Mouse (Mus musculus) right cerebral cortex, postnatal 4 days (tissue): ENCODE results near the gene Gatad2a.
A peak's percentile ranks its signal among the peaks of the same experiment; 100 is the strongest.

Source experiments
- DNase-seq: peaks from one replicate; pipeline ENCODE4 v3.0.0-alpha.2; 2022

The Gatad2a gene

DNA sequence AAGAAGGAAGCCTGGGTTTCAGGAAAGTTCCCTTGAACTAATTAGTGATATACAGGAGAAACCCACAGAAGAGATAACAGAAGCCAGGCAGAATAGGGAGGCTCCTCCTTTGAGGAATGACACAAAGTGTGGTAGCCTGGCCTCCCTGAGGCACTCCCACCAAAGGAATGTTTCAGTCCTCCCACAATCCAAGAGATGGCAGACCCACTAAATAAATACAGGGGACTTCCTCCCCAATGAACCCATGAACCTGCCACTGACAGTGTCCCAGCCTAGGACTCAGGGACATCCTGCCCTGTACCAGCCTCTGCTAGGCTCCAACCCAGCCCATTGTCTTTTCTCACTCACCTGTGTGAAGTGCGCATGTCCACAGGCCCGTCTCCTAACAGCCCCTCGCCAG is 60.8 kb downstream of the Gatad2a start:
- DNase-seq, result no peak

DNA sequence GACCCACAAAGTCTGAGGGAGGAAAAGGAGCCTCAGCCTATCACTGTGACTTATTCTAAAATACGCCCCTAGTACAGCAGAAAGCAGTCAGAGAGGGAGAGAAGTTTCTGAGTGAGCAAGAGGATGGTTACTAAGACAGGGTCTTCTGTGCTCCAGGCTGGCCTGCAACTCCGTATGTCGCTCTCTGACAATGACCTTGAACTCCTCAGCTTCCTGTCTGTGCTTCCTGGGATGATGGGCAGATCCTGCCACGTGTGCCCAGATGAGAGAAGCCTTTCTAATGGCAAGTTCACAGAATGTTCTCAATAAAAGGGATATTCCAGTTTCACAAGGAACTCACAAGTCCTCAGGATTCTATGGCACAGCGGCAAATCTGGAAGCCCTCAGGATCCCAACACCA is 61.6 kb downstream of the Gatad2a start:
- DNase-seq, result no peak

DNA sequence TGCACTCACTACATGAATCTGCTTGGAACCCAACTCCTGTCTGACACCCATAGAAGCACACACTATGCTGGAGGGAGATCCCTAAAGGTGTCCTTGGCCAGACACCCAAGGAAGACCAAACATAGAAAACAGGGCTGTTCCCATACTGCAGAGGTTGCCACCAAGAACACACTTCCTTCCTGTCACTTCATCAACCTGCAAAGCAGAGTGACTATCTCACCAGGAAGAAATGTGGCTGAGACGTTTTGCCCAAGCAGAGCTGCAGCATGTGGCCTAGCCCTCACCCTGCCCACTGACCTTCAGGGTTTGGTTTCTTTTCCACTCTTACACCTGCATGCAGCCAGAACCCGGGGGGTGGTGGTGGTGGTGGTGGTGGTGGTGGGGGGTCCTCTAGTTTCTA is 62.4 kb downstream of the Gatad2a start:
- DNase-seq, result no peak

DNA sequence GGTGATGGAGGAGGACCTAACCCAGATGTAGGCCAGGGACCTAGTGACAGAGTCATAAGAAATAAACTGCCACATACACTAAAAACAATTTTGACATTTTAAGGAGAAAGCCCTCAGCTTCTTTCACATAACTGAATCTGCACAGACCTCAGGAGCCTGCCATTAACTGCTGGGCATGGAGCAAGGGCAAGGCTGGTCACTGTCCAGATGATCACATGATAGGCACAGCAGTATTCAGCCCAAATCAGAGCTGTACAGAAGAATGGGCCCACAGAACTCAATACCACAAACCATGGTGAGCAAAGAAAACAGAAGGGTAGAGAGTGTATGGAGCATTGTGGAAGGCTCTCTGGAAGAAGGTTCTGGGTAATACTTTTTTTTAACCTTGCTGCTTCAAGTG is 69.3 kb downstream of the Gatad2a start:
- no peak for DNase-seq

DNA sequence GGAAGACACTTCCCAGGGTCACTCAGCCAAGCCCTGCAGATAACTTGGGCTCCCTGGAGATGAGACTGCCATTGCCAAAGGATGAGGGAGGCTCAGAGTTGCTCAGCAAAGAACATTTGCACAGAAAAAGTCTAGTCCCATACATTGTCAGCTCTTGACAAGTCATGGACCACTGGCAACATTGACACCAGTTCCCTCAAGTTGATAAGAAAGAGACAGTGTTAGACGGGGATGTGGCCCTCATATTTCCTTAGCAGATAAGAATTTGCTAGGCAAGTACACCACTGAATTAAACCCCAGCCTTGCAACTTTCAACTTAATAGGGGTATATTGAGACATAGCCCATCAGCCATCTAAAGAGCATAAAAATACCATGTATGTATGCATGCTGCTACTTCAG is 72.2 kb downstream of the Gatad2a start:
- no peak for DNase-seq

DNA sequence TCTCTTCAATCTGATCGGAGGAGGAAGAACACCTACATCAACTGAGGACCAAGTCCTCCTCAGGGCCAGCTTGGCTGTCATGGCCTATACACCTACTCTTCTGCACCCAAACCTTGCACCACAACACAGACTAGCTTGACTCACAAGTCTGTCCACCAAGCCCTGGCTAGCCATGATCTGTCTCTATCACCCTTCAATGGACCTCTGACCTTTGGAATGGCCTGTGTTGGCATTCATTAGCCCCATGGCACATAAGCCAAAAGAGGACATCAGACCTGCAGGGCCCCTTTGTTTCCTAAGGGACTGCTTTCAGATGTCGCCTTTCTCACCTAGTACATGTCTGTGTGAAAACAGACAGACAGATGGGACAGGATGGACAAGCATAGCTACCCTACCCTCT is 75.0 kb downstream of the Gatad2a start:
- DNase-seq, result no peak

DNA sequence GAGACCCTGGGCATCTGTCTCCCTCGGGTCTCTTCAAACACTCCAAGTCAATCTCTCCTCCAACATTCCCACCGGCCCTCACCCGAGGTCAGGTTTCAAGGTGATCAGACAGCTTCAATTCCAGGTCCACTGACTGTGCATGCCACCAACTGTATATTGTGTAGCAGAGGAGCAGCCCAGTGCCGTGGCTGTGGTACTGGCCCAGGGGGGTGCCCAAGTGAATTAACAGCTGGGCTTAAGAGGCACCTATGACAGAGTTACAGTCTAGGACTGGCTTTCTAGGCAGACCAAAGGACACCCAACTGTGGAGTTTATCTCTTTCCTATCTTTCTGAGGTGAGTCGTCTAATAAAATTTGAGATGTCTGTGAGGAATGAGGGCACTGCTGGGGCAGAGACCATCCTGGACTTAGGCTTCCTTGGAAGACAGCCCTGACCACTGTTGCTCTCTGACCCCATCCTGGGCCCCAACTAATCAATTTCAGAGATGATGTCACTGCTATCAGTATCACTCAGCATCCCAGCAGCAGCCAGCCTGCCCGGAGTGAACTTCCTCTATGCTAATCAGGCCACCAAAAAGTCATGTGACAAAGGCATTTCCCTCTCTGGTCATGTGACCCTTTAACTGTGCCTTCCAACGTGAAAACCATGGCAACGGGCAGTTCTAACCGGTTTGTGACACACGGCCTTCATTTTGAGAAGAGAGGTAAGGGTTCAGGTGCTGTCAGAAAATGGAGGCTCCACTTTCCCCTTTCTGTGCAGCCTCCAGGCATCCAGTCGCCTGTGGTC is 76.1 kb downstream of the Gatad2a start:
- DNase-seq, result no peak

DNA sequence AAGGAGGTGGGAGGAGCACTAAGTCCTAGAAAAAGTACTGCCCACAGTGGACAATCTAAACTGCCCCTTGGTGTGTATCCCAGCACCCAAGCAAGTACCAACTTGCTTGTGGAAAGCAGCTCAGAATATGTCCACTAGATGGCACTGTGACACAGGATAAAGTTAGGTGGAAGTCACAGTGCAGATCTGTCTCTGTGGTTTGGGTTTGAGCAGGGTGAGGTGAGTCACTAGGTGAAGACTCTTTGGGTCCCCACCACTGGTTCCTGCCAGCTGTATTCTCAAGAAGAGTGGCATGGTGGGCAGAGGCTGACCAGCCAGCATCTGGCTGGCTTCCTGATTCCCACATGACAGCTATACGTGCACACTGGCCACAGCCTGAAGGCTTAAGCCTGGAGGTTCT is 77.2 kb downstream of the Gatad2a start:
- DNase-seq, result peak; percentile 65

DNA sequence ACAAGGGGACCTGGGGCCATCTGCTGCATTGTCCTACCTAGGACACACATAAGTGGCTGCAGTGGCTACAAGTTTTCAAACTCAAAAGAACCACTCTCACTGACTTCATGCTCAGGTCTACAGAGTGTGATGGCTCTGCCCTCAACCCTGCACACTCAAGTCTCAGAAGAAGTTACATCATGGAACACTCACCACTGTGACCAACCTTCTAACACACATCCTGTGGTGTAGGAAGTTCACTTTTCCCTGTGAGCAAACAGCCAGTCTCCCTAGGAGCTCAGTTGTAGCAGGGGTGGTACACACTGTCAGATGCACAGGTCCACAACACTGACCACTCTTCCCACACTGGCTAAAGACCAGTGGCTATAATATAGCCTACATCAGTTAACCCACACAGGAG is 77.7 kb downstream of the Gatad2a start:
- no peak for DNase-seq

DNA sequence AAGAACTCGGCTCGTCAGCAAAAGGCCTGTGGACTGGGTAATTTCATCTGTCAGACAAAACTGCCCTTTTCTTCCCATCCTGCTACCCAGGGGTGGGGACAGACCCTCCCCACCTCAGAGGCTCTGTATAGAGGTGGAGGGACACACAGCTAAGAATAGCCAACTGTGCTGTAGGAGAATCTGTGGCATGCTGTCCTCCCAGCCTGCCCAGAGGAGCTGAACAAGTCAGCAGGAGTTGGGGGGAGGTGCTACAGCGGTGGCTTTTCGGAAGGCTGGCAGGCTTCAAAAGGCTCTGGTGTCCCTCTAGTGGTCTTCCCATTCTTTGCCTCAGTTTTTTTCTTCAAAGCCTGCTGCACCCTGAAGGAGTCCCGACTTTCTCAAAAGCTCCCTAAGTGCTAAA is 80.4 kb downstream of the Gatad2a start:
- no peak for DNase-seq

DNA sequence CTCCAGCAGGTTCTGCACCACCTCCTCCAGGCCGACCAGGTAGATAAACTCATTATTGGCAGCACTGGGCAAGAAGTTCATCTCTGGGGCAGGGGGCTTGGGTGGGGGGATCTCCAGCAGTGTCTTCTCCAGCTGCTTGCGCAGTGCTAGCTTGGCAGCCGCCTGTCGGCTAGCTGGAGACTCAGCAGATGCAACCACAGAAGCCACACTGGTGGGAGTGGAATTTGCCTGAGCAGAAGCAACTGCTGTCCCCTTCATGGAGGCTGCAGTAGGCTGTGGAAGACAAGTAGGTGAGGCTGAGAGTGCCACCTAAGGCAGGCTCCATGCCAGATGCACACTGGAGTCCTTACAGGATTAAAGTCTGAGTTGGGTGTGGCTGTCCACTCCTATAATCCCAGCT is 81.7 kb downstream of the Gatad2a start:
- no peak for DNase-seq

DNA sequence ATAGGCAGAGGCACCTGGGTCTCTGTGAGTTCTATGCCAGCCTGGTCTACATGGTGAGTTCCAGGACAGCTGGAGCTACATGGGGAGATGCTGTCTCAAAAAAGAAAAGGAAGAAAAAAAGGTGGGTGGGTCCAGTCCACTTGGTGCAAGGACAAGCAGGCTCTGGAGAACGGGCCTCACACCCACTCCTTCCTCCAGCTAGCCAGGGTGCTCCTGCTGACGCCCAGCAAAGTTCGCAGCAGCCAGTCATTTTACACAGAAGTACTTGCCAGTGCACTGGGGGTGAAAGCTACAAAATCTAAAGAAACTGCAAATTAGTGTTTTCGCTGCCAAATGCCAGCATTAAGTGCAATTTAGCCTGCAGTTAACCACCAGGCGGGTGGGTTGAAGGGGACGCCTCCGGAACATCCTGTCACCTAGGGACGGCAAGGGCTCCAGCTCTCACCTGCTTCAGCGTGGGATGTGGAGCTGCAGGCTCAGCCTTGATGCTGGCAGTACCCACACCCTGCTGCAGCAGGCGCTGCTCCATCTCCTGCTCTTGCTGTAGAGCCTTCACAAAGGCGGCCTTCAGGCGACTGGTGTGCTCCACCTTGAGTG is 83.6 kb downstream of the Gatad2a start:
- DNase-seq, result no peak

DNA sequence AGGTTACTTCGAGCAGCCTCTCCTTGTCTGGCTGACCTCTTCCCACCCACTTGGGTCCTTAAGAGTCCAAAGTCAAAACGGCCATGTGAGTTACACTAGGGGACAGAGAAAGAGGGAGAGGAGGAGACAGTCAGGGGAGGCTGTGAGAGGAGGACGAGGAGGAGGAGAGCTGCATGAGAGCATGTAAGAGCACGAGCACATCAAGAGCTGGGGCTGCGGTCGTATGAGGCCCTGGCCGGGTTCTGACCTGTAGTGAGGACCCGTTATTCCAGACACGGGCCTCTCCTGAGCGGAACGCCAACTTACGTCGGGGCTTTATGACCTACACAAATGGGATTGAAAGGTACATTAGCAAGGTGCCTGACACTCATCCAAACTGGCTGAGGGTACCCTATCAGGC is 84.3 kb downstream of the Gatad2a start:
- DNase-seq, result no peak

DNA sequence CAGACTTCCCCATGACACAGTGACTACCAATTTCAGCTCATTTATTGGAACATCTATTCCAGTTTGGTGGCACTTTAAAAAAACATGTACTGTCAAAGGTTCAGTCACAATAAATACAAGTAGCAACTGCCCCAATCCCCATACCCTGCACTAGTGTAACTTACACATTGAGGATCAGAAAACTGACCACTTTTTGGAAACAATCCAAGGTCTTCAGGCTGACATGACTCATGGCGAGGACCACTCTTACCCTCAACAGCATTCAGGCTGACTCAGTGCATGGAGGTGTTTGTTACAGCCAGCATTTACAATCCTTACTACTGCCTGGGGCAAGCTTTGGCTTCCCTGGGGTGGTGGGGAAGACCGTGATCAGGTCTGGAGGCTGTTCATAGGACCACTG is 89.1 kb downstream of the Gatad2a start:
- no peak for DNase-seq

DNA sequence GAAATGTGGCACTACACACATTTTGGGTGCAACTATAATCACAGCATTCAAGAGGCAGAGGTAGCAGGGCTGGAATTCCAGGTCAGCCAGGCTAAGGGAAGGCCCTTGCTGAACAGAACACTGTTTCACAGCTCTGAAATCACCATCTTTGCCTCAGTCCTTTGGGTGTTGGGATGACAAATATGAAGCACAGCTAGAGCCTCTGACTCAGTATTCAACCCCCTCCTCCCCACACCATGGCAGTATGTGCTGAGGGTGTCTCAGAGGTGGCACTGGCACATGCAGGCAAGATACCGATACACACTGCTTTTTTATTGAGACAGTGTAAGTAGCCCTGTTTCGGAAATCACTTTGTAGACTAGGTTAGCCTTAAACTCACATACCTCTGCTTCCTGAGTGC is 89.9 kb downstream of the Gatad2a start:
- DNase-seq, result no peak

DNA sequence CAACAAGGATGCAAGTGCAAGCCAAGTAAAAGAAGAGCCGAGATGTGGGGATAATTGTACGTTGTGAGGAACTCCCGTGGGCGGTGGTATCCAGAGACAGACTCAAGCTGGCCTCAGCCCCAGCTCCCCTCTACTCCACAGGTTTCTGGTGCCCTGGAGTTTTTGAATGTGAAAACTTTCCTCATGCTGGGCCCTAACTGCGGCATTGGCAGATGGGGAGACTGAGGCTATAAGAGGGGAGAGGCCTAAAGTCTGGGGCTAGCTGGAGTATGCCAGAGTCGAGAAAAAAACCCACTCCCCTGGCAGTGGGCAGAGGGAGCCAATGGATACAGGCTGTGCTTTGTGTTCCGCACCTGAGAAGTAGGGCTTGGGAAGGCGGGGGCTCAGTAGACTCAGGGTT is 92.1 kb downstream of the Gatad2a start:
- DNase-seq, result no peak

DNA sequence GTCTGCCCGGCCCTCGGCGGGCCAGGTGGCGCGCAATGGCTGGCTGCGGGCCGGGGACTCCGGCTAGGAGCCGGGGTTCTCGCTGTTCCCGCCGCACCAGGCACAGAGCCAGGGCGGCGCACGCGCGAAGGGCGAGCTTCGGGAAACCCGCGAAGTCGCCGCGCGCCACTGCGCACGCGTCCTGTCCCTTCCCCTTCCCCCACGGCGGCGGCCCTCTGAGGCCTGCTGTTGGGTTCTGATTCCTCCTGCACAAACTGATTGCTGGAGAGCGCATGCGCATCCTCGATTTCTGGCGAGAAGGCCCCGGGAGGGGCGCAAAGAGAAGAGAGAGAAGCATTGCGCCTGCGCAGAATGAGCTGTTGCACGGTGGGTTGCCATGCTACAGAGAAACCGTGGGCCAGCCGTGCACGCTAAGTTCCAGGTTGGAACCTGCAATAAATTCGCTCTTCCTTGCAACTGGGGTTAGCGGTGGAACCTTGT is 93.1 kb downstream of the Gatad2a start:
- DNase-seq, result peak; percentile 99

DNA sequence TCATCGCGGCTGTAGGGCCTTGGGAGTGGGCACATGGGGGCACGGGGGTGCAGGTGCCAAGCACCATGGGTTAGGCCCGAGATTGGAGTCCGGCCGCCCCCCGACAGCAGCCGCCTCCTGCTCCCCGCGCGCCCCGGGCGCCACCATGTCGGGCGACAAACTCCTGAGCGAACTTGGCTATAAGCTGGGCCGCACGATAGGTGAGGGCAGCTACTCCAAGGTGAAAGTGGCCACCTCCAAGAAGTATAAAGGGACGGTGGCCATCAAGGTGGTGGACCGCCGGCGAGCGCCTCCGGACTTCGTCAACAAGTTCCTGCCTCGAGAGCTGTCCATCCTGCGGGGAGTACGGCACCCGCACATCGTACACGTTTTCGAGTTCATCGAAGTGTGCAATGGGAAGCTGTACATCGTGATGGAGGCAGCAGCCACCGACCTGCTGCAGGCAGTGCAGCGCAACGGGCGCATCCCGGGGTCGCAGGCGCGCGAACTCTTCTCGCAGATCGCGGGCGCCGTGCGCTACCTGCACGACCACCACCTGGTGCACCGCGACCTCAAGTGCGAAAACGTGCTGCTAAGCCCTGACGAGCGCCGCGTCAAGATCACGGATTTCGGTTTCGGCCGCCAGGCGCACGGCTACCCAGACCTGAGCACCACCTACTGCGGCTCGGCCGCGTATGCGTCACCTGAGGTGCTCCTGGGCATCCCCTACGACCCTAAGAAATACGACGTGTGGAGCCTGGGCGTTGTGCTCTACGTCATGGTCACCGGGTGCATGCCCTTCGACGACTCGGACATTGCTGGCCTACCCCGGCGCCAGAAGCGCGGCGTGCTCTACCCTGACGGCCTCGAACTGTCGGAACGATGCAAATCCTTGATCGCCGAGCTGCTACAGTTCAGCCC is 93.8 kb downstream of the Gatad2a start, which contains the start of the genes Tssk6, Ndufa13 and Yjefn3:
Gene Tssk6 (plus strand): TSS at position 22 of the 900 bp plus-strand sequence.
Gene Ndufa13 (minus strand): TSS at position 396 of the 900 bp plus-strand sequence.
Gene Yjefn3 (minus strand): TSS at position 550 of the 900 bp plus-strand sequence.
- peak; percentile 41 for DNase-seq

DNA sequence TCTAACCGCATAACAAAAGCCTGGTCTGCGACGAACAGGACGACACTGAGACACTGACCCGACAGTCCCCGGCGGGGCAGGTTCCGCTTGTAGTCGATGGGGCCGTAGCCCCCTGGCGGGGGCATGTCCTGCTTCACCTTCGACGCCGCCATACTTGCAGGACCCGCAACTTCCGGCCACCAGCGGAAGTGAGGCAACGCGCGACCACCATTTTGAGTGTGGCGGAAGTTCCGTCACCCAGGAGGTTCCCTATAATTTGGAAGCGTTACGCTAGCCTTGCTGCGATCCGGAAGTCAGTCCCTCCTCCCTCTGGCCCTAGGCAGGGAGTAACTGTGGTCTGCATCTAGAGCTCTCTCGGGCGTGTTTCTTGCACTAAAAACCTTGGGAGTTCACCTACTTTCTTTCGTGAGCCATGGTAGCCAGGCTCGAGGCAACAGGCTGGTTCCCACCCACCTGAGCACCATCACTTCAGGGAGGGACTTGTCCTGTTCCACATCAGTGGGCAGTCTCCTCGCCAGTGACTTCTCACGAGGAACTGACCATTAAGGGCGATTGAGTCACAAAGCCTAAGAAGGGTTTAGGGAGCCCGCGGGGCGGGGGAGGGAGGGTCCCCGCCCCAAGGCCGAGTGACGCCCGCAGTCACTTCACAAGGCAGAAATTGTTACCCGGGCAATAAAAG is 94.6 kb downstream of the Gatad2a start:
- DNase-seq, result peak; percentile 94

DNA sequence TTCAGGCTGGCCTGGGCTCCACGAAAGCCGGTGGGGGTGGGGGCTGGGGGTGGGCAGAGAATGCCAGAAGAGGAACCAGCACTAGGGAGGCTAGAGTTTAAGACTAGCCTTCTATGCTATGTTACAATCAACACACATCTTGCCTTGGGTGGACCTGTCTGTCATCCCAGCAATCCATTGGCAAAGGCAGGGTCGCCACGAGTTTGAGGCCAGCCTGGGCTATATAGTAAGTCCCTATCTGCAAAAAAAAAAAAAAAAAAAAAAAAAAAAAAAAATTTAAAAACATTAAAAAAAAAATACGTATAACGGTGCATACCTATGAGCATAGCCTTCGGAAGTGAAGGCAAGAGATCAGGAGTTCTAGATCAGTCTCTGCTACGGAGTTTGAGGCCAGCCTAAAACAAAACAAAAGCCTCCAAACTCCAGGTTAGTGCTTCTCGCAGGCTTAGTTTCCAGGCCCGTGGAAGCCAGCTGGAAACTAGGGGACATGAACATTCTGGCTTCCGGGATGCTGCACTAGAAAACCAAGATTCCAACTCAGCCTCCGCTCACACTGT is 95.2 kb downstream of the Gatad2a start:
- no peak for DNase-seq

DNA sequence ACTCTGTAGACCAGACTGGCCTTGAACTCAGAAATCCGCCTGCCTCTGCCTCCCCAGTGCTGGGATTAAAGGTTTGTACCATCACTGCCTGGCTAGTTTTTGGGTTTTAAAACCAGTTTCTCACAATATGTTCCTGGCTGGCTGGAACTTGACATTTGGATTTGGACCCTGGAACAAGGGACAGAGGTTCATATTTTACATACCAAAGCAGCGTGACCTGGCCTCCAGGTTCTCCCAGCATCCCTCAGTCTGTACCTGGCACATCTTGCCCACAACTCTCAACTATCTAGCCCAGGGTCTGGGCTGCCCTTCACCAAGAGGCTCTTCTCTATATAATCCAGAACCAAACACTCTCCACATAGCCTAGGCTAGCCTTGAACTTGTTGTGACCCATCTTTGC is 96.3 kb downstream of the Gatad2a start:
- no peak for DNase-seq

DNA sequence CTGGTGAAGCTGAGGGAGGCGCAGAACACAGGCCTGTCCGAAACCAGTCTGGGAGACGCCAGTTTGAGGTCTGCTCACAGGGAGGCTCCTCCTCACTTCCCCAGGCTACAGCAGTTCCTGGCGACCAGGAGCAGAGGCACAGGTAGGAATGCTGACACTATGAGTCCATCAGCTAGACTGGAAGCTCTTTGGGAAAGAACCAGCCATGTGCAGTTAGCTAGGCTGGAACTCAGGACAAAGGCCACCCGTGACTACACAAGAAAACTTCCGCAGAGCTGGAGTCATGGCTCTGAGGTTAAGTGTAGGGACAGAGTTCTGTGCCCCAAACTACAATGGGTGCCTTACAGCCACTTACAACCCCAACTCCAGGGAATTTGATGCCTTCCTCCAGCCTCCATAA is 98.3 kb downstream of the Gatad2a start:
- no peak for DNase-seq
